Mouse (Mus musculus) cerebellum, postnatal 36 days (tissue): ENCODE data around the gene Tmem106b.

Source experiments
- DNase-seq, 2 experiments: peaks; one replicate each; pipeline ENCODE4 v3.0.0; 2021 to 2022; ENCODE audit warnings: mixed read lengths in 2 of 2

Gene Tmem106b

GRCm38 (mm10) chr6:13069302-13070146 lies at the start of gene Tmem106b:
Tmem106b (plus strand) TSS chr6:13069759.
- DNase-seq = peak; percentile 95 to 96

DNA sequence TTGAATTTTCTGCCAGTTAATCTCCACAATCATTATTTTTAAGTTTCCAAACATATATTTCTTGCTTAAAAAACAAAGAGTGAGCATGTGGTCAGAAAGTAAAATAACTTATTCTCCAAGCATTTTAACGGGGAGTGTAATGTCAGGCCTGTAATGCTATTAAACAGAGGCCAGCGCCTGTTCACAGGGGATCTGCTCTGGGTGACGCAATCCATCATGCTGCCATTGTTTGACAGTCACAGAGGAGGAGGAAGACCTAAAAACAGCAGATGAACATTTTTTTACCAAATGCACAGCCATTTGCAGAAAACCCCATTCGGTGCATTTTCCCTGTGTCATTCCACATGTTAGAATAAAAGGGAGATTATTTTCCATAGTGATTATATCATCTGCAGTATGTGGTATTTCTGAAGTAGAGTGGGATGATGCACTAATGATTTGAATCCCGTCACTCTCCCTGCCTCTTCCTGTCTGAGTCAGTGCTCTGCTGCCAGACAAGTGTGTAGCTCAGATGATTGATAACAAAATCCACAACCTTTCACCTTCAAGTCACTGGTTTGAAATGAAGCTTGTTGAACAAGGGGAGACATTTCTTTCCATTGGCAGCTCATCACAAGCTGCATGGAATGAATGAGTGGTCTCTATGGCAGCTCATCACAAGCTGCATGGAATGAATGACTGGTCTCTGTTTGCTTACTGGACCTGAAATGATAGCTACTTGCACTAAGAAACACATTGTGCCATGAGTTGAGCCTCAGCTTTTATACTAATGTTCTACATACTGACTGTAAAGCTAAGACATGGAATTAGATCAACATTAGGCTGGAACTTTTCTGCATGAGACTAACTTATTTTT lies 48.1 kb upstream of the Tmem106b start:
- no peak for DNase-seq

DNA sequence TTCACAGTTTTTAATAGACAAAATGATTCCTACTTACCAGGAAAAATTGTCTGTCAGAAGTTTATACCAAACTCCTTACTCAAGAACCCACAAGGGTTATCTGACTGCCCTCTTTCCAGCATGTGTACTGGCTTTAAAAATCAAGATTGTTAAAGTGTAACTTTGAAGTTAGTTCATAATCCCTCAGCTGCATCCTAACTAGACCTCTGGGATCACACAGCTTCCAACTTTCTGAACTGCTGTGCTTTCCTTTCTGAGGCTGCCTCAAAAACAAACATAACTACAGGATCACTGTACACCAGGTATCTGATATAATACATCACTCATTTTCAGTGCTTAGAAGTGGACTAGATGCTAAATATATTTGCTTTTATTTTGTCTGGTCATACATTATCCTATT lies 39.0 kb upstream of the Tmem106b start:
- DNase-seq = no peak

DNA sequence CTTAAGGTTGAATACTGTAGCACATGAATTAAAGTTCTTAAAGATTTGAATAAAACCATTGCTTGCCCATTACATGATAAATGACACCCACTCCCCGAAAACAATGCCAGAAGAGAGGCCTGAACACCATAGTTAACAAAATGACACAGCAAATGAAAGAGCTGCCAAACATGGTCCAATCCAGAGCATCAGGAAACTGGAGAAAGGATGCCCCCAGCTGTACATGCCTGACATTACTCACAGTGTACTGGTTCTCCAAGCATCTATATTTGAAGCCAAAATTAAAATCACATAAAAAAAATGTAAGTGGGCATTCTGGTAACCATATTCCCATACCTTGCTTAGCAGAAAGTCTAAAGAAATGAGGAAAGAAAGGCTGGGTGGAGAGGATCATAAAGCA lies 38.6 kb upstream of the Tmem106b start:
- peak in 1 of 2 experiments; percentile 3 for DNase-seq

DNA sequence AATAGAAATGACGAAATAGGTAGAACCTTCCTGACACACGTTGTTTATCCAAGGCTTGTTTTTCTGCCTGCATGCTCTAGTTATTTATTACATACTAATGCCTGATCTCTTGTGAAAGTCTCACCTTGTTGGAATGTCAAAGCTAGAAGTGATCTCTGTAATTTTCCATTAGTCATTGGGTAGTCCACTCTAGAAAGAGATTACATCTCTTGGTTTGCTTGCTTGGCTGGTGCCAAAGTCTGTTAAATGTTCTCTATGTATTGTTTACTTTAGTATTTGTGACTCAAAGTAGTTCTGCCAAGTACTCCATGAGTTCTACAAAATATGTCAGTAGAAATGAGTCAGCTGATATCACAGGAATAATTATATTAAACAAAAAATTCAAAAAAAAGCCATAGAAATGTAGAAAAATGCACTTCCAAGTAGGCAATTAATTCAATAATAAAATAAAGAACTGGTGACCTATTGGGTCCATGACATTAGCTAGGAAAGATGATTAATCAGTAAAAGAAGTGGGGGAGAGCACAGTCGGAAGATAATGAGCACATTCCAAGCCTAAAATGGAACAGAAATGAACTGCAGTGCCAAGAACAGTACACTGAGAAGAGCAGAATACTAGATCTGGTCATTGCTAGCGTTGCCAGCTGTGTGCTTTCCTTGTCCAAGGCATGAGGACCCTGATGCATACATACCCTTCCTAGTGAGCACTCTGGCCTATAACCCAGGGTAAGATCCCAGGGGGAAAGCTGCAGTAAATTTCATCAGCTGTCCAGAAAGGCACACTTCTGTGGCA lies 17.0 kb upstream of the Tmem106b start:
- no peak for DNase-seq

- no peak for DNase-seq
These were observed 8.1 kb upstream of the Tmem106b start for GRCm38 (mm10) chr6:13061276-13062039.

GRCm38 (mm10) chr6:13062063-13062462 lies 7.5 kb upstream of the Tmem106b start:
- no peak for DNase-seq

GRCm38 (mm10) chr6:13062691-13063255 lies 6.8 kb upstream of the Tmem106b start:
- no peak for DNase-seq

DNA sequence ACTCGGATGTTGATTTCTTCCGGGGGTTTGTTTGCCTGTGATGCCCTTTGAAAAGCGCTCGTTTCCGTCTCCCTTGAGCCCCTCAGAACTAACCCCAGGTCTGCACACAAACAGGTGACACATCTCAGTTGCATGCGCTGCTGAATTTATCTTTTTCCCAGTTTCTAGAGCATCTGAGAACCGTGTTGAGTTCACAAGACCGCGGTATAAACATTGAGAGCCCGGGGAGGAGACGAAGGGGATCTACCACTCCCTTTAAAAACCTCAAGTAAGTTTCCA lies 527 bp downstream of the Tmem106b start:
- DNase-seq = no peak

GRCm38 (mm10) chr6:13070485-13070884 lies 926 bp downstream of the Tmem106b start:
- peak; percentile 17 to 38 for DNase-seq

GRCm38 (mm10) chr6:13073036-13073435 lies 3.5 kb downstream of the Tmem106b start:
- DNase-seq = no peak

DNA sequence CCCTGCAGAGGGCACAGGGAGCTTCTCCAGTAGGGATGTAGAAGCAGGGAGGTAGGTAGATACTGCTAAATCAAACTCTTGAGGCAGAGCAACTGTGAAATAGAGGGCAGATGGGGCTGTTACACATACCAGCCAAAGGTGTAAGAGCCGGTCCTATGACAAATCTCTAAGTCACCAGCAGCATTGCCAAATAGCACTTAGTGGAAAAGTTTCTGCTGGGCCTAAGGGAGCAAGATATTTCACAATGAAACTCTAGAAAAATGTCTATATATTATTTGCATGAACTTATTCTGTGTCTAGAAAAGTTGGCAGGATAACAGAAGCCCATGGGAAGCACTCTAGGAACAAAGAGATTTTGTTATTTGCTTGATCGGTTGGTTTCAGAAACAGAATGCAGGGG lies 4.3 kb downstream of the Tmem106b start:
- DNase-seq = no peak

DNA sequence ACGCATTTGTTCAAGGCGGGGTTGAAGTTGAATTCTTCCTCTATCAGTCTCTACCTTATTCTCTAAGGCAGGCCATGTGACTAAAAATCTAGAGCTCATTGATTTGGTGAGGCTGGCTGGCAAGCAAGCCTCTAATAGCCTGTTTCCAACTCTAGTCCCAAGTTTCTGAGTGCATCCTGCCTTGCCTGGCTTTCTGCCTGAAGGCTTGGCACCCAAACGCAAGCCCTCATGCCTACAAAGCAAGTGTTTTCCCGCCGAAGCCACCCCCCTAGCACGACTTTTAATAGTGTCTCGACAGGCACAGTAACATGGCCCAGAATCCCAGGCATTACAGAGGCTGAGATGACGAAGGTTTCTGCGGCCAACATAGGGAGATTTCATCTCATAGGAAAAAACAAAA lies 13.3 kb downstream of the Tmem106b start:
- peak; percentile 17 to 34 for DNase-seq

DNA sequence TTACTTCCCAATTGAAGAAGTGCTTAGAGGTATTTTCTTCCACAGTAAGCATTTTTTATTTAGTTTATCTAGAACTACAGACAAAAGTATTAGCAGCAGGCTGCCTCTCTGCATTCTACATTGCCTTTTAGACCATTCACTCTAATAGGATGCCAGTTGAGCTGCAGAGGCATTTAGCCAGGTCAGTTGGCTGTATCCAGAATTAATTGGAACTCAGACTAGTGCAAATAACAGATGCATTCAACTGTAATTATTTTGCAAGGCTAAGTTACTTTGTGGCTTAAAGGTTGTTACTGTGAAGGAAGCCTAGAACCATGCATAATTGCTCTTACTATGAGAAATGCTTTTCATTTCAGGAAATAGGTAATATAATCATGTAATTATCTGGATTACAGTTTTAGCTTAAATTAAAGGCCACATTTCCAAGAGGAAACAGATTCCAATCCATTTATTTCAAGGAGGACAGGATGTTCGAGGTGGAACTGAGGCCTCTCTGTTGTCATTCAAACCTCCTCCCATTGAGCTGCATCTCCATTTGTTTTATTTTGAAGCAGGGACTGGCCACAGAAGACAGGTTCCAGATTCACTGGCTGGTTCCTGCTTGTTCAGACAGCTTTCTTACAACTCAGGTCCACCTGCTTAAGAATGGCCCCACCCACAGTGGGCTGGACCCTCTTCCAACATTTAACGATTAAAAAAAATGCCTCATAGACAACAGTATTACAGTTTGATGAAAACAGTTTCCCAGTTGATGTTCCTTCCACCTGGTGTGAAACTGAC lies 27.3 kb downstream of the Tmem106b start:
- DNase-seq = no peak

- DNase-seq = no peak
These were observed 30.6 kb downstream of the Tmem106b start for GRCm38 (mm10) chr6:13100137-13100536.

DNA sequence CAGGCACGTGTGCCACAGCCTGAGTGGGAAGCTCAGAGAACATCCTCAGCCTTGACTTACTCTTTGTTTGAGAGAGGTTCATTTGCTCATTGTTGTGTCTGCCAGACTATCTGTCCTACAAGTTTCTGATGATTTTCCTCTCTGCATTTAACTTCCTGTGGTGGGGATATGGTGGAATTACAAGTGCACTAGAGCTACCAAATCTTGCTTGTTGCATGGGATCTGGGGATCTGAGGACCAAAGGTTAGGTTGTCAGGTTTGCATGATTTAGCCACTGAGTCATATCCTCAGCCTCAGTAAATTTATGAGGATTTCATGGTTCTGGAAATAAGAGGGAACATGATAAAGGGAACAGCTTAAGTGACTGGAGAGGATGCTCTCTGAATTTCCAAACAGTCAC lies 39.1 kb downstream of the Tmem106b start:
- DNase-seq = no peak

DNA sequence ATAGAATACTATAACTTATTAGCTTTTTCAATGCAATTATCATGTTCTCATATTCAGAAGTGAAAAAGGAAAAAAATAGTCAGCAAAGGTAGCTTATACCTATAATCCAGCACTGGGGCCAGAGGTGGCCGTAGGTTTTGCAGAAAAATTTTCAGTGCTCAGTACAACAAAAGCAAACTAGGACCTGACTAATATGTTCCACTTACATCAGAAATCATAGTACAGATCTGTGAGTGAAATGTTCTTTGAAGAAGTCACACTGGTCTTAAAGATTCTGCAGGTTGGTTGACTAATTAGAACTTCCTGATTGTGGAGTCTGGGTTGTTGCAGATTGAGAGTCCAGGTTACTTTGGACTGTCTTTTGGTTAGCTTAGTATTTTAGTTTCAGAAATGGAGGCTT lies 67.7 kb downstream of the Tmem106b start:
- no peak for DNase-seq
